Mouse (Mus musculus) hindbrain, embryonic 11.5 days (tissue): ENCODE results near the gene Otx1. TPM values are rescaled to one million over a fixed set of nuclear protein-coding genes. Genes with fewer than 3 reads are reported as not detected.
A peak's percentile ranks its signal among the peaks of the same experiment; 100 is the strongest.

Source experiments
- ATAC-seq: fragments of 200-750 bp; cut with Nextera tagmentation; 2 replicates; pipeline ENCODE4 v1.8.0; 2017; ENCODE audit warnings: mild to moderate bottlenecking, moderate TSS enrichment, moderate library complexity; ENCODE audit not compliant: low FRiP score
- DNase-seq: peaks from one replicate; pipeline ENCODE4 v3.0.0-alpha.2; 2015; ENCODE audit warnings: low spot score
- H3K27ac ChIP-seq: fragments of 300-500 bp; sonication (generic); 2 replicates; pipeline ENCODE4 v1.5.1; 2014; ENCODE audit warnings: mild to moderate bottlenecking, low read depth, low read length
- H3K27me3 ChIP-seq: fragments of 300-500 bp; sonication (generic); 2 replicates; pipeline ENCODE4 v1.6.1; 2014; ENCODE audit warnings: mild to moderate bottlenecking, low read length, moderate library complexity, mixed read lengths; ENCODE audit not compliant: control insufficient read depth, insufficient read depth
- H3K36me3 ChIP-seq: fragments of 300-500 bp; sonication (generic); 2 replicates; pipeline ENCODE4 v1.6.1; 2014; ENCODE audit warnings: mild to moderate bottlenecking, low read length, moderate library complexity, mixed read lengths; ENCODE audit not compliant: control insufficient read depth, insufficient read depth
- H3K4me1 ChIP-seq: fragments of 300-500 bp; sonication (generic); replicated peaks from 2 replicates; pipeline ENCODE4 v1.6.1; 2014; ENCODE audit warnings: low read length, mixed read lengths; ENCODE audit not compliant: control insufficient read depth, insufficient read depth
- H3K4me2 ChIP-seq: fragments of 300-500 bp; sonication (generic); replicated peaks from 2 replicates; pipeline ENCODE4 v1.6.1; 2014; ENCODE audit warnings: mild to moderate bottlenecking, low read depth, low read length
- H3K4me3 ChIP-seq: fragments of 300-500 bp; sonication (generic); 2 replicates; pipeline ENCODE4 v1.5.1; 2014; ENCODE audit warnings: low read depth, low read length
- H3K9ac ChIP-seq: fragments of 300-500 bp; sonication (generic); 2 replicates; pipeline ENCODE4 v1.6.1; 2014; ENCODE audit warnings: low read depth, low read length
- H3K9me3 ChIP-seq: fragments of 300-500 bp; sonication (generic); 2 replicates; pipeline ENCODE4 v1.6.1; 2016; ENCODE audit warnings: low read length; ENCODE audit not compliant: control insufficient read depth
- WGBS: fragments of 180-500 bp; shearing (Covaris S2); extraction: QIAGEN DNeasy Blood & Tissue Kit; methylation state at CpG from one replicate; pipeline ENCODE4 v1.1.7; 2014; 5-methylcytosine and 5-hydroxymethylcytosine counted together
- polyA plus RNA-seq: library from polyadenylated mRNA; unstranded; fragments of >200 nt; fragmentation: Nextera tagmentation; extraction: Ambion mirVana; gene quantifications from 2 replicates; pipeline ENCODE4 v1.2.1, GENCODE M21; 2014

Otx1 gene
- polyA plus RNA-seq, 1 experiment from 2014 or later = 3.0 TPM

DNA sequence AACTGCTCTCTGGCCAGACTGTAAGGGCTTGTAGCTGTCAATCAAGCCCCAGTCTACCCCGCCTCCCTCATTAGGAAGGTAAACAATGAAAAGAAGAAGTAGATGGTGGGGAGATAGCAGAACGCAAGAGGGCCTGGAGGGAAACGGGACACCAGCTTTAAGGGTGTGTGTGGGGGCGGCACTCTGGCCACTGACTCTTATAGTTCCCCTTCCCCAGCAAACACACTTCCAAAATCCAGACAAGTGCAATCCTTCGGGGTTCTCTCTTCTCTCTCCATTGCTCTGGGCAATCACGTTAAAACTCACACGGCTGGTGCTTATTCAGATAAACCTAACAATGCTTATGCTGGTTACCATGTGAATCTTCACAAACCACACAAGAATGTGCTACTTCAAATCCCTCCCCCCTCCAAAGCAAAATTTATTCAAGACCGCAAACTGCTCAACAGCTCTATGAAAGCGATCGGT lies 5.5 kb upstream of the Otx1 start:
- Histone ChIP-seq H3K4me1 (peaks cover 4% of the 10 kb centered on the region; the same call in 1 of the 2 replicates), H3K27ac (no peak overlapping the region), H3K4me2 (peak overlapping the region; percentile 22; the same call in 1 of the 2 replicates), H3K9me3 (no peaks in the 10 kb centered on the region), H3K27me3 (peaks cover 60% of the 10 kb centered on the region), H3K9ac (no peak overlapping the region), H3K4me3 (no peak overlapping the region), H3K36me3 (no peaks in the 10 kb centered on the region)
- WGBS = under 1% methylated on average over 10 of the region's 10 CpGs
- peak; percentile 80 for ATAC-seq
- DNase-seq = peak; percentile 76

DNA sequence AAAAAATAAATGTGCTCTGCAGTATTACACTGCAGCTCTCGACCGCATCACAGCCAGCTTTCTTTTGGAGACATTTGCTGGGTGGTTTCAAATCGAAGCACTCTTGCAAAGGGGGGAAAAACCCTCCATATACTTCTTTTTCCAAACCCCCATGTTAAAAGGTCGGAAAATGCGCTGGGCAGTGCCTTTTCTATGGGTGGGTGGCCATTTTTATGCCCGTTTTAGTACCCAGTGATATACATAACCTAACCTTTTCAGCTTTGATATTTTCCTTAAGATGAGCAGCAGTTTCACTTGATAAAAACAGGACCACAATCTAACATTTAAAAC lies 5.0 kb upstream of the Otx1 start:
- Histone ChIP-seq H3K27ac (no peak overlapping the region), H3K9me3 (no peaks in the 10 kb centered on the region), H3K4me1 (peaks cover 4% of the 10 kb centered on the region; the same call in 1 of the 2 replicates), H3K4me3 (no peak overlapping the region), H3K27me3 (peaks cover 61% of the 10 kb centered on the region), H3K9ac (no peak overlapping the region), H3K4me2 (peak overlapping the region; percentile 9; the same call in 1 of the 2 replicates), H3K36me3 (no peaks in the 10 kb centered on the region)
- ATAC-seq = 0 out of 2 replicates have a peak, but pooled peaks have one; percentile 0
- WGBS = 1% methylated on average over 6 of the region's 6 CpGs
- no peak for DNase-seq

DNA sequence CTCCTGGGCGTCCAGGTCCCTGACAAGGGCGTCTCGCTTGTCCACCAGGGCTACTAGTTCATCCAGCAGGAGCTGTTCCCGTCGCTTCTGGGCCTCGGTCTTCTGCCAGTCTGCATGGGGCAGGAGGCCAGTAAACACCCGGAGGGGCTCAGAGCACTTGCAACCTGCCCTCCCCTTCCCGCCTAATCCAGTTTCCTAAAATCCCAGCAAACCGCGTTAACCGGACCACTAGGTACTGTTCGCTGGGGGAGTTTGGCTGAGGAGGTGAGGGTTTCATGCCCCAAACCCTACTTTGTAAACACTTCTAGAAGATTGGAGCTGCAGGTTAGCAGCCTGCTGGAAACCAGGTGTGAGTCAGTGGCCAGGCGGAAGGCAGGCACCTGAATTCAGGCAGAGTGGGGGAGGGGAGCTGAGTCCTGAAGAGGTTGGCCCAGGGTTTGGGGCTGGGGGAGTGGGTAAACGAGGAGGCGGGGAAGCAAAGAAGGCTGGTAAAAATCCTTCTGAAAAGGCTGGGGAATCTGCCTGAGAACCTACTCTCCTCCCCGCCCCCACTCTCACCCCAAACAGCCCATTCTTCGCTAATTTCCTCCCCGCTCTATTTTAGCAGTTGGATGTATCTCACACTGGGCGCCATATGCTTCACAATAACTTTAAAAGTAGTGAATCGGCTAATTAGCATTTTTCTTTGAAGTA lies 4.5 kb upstream of the Otx1 start:
- H3K4me1 ChIP-seq = peaks cover 4% of the 10 kb centered on the region; the same call in 1 of the 2 replicates
- ATAC-seq (0 out of 2 replicates have a peak, but pooled peaks have one; percentile 5), DNase-seq (peak; percentile 54)
- no peak overlapping the region for H3K27ac ChIP-seq
- no peak overlapping the region for H3K4me3 ChIP-seq
- no peaks in the 10 kb centered on the region for H3K9me3 ChIP-seq
- peak overlapping the region; percentile 9 for H3K4me2 ChIP-seq
- WGBS = under 1% methylated on average over 20 of the region's 20 CpGs
- no peak overlapping the region for H3K9ac ChIP-seq
- no peaks in the 10 kb centered on the region for H3K36me3 ChIP-seq
- peaks cover 63% of the 10 kb centered on the region for H3K27me3 ChIP-seq

DNA sequence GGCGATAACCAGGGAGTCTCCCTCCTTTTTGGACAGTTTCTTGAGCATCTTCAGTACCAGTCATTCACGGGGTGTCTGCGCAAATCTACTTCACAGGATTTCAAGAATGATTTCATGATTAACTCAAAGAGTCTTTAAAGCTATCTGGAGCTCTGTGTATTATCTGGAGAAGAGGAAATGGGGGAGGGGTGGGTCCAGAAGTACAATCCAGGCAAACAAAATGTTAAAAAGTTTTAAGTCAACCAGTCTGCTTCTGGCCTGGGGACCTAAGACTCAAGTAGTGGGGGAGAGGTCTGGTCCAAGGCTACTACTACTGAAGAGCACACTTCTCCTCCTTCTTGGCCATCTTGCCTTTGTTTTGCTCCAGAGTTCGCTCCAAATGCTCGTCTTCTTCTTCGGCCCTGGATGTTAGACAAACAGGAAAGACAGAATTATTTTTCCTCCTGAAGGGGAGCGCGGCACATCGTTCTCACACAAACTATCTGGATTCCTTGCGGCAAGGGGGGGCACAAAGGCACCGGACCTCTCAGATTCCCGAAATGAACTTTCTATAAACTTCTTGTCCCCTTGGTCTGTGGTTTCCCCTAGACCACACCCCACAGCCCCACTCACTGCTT lies 3.9 kb upstream of the Otx1 start:
- Histone ChIP-seq H3K27ac (no peak overlapping the region), H3K9ac (no peak overlapping the region), H3K9me3 (no peaks in the 10 kb centered on the region), H3K36me3 (no peaks in the 10 kb centered on the region), H3K4me3 (no peak overlapping the region), H3K4me1 (peaks cover 4% of the 10 kb centered on the region), H3K27me3 (peaks cover 68% of the 10 kb centered on the region), H3K4me2 (no peak overlapping the region)
- WGBS = 6% methylated on average over 12 of the region's 12 CpGs
- DNase-seq (peak; percentile 39), ATAC-seq (no peak)

DNA sequence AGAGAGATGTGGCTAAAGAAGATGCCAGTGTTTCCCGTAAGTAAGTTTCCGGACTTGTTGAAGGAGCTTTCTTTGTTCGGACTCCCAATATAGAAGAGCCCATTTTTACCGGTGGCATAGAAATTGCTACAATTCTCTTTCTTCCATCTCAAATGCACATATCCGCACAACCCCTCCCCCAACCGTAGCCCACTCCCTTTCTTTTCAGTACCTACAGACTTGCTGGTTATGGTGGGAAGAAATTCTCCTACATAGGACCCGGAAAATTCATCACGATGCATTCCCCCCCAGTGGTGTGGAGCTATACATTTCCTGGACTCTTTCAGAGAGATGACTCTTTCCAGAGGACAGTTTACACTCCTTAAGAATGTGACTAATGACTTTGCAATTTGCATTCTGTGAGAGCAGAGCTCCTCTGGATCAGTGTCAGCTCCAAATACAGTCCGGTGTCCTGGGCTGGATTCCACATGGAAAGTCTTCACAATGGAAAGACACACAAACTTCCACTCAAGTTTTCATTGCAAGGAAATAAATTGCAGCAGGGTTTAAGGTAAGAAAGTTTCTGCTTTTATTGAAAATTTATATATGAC lies 2.7 kb upstream of the Otx1 start:
- Histone ChIP-seq H3K4me2 (no peak overlapping the region), H3K36me3 (no peaks in the 10 kb centered on the region), H3K4me1 (peaks cover 7% of the 10 kb centered on the region), H3K27me3 (peaks cover 72% of the 10 kb centered on the region), H3K27ac (no peak overlapping the region), H3K9me3 (no peaks in the 10 kb centered on the region), H3K4me3 (no peak overlapping the region), H3K9ac (no peak overlapping the region)
- ATAC-seq (no peak), DNase-seq (peak; percentile 39)
- 5% methylated on average over 9 of the region's 9 CpGs for WGBS

DNA sequence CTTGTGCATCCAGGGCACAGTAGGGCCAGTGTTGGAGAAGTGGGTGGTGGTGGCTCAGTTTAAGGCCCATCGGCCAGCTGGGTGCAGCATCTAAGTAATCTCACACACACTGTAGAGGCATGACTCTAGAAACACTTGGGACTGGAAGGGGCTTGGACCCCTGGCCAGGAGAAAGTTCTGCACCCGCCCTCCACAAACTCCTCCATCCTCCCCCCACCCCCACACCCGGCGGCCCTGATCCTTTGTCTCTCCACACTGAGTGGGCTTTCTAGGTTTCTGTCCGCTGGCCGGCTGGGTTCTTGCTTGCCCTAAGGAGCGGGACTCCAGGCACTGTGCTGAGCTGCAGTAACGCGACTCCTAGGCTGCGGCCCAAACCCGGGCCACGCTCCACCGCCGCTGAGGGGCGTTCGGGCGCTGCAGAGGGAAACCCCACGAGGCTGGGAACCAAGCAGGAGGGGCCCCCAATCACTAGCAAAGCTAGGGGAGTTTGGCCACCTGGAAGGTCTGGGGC lies 1.7 kb upstream of the Otx1 start:
- Histone ChIP-seq H3K4me1 (peaks cover 8% of the 10 kb centered on the region), H3K27ac (no peak overlapping the region), H3K27me3 (peaks cover 74% of the 10 kb centered on the region), H3K4me3 (no peak overlapping the region), H3K9ac (no peak overlapping the region), H3K4me2 (no peak overlapping the region), H3K9me3 (no peaks in the 10 kb centered on the region), H3K36me3 (no peaks in the 10 kb centered on the region)
- DNase-seq = peak; percentile 66
- WGBS = under 1% methylated on average over 18 of the region's 18 CpGs
- ATAC-seq = no peak

DNA sequence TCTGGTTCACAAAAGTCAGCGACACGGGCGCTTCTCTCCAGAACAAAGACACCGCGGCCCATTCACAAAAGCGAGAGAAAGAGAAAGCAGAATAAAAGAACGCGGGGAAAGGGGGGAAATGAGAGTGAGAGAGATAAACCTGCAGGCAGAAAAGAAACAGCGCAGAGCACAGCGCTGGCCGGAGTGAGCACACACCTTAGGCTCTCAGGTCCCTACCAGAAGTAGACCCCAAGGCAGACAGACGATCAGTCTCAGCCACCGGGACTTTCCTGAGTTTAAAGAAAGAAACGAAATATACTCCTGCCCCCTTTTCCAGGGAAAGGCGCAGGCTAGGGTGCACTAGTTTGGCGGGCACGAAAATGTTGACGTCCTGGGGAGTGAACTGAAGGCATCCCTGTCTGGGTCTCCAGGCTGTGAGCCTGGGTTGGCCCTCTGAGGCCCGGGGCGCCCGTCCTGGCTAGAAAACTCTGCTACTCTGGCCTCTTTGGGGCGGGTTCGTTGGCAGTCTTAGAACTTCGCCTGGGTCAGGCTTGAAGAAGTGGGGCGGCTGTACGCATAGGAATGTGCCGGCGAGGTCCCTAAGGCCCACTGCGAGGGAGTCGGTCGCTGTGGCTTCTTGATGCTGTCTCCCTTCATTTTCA lies 764 bp upstream of the Otx1 start:
- Histone ChIP-seq H3K9ac (no peak overlapping the region), H3K4me3 (0 out of 2 replicates have a peak overlapping the region, but pooled peaks have one; percentile 8), H3K27ac (no peak overlapping the region), H3K9me3 (no peaks in the 10 kb centered on the region), H3K4me2 (peak overlapping the region; percentile 94), H3K4me1 (peaks cover 8% of the 10 kb centered on the region), H3K36me3 (no peaks in the 10 kb centered on the region), H3K27me3 (peaks cover 84% of the 10 kb centered on the region)
- ATAC-seq = no peak
- WGBS = under 1% methylated on average over 31 of the region's 31 CpGs
- DNase-seq = peak; percentile 68

DNA sequence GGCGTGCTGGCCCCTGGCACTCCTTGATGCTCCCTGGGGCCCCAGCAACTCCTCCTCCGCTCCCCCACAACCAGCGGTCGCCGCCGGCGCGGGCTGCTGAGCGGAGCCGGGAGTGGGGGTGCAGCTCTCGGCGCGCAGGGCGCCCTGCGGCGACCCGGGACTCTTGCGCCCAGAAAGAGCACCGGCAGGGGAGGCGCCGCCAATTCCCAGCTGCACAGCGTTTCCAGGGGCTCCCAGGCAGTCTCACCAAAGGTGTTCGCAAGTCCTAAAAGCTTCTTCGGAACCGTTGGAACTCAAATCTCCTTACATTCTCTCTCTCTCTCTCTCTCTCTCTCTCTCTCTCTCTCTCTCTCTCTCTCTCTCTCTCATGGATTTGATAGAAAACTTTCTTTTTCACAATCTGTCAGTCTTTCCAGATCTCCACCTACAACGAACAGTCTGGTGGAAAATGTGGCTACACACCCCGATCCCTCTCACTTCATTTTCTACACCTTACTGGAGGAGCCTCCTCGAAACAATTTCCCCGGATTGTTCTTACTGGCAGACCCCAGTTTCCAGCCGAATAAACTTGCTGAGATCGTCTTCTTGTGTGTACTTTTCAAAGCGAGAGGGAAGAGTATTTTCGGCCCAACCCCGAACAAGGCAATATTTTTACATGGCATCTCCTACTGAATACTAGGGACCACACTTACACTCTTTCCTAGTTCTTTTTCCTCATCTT lies 475 bp downstream of the Otx1 start:
- Histone ChIP-seq H3K36me3 (no peaks in the 10 kb centered on the region), H3K9me3 (no peaks in the 10 kb centered on the region), H3K9ac (peak overlapping the region; percentile 59), H3K4me1 (peaks cover 8% of the 10 kb centered on the region), H3K27me3 (peaks cover 89% of the 10 kb centered on the region), H3K4me2 (peak overlapping the region; percentile 94), H3K4me3 (peak overlapping the region; percentile 51), H3K27ac (no peak overlapping the region; the same call in 1 of the 2 replicates)
- DNase-seq (peak; percentile 68), ATAC-seq (no peak)
- under 1% methylated on average over 33 of the region's 34 CpGs for WGBS
